Mouse (Mus musculus): ENCODE measurements around the gene Kdr. TPM values are rescaled to one million over a fixed set of nuclear protein-coding genes. Genes with fewer than 3 reads are reported as not detected.
A peak's percentile ranks its signal among the peaks of the same experiment; 100 is the strongest.

Kdr gene
- total RNA-seq, 2 experiments from 2014 or later: 11.8 to 16.9 TPM

- no peak for TF ChIP-seq CTCF (IDR thresholded peaks at IDR 0.05)
- Histone ChIP-seq H3K27ac (no peak overlapping the region), H3K4me3 (no peak overlapping the region)
- no peak for DNase-seq
- intact Hi-C loops (cut with DNase I): no loop called here
Measured at GRCm38 (mm10) chr5:75980521-75981311, 2.5 kb upstream of the Kdr start.

- peak overlapping the region; percentile 75 for H3K4me3 ChIP-seq
- DNase-seq: no peak
- no peak for TF ChIP-seq CTCF (IDR thresholded peaks at IDR 0.05)
- peak overlapping the region; percentile 79 for H3K27ac ChIP-seq
- intact Hi-C loops (cut with DNase I): loop anchor here (5.0 kb wide), 1 partner anchor 107 kb away; no protein-coding TSS in a partner anchor
Measured at GRCm38 (mm10) chr5:75979108-75979507, 850 bp upstream of the Kdr start.

GRCm38 (mm10) chr5:75977441-75978373 is 551 bp downstream of the Kdr start:
- H3K4me3 ChIP-seq: peak overlapping the region; percentile 75
- DNase-seq: peak; percentile 54
- peak overlapping the region; percentile 88 for H3K27ac ChIP-seq
- no peak for TF ChIP-seq CTCF (IDR thresholded peaks at IDR 0.05)
- intact Hi-C loops (cut with DNase I): loop anchor here (1.0 to 5.0 kb wide), 2 partner anchors 37 to 105 kb away; no protein-coding TSS in a partner anchor

DNA sequence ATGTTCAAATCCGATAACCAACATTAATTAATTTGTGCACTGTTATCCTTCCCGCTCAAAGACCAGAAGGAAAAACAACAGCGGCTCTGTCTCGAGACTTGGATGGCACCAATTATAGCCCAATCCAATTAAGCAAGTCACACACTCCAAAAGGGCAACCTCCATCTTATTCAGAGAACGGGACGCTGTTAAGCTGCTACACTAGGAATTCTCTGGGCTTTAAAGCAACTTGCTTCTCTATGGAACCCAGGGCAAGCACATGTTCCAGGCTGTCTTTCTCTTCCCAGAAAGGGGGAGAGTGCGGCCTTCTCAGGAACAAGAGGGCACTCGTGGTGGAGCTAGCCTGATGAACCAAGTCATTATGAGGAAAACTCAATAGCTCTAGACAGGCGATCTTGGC is 1.6 kb downstream of the Kdr start:
- Histone ChIP-seq H3K4me3 (peak overlapping the region; percentile 75), H3K27ac (peak overlapping the region; percentile 88)
- TF ChIP-seq CTCF (IDR thresholded peaks at IDR 0.05): no peak
- intact Hi-C loops (cut with DNase I): loop anchor here (1.0 to 5.0 kb wide), 2 partner anchors 38 to 104 kb away; no protein-coding TSS in a partner anchor
- DNase-seq: no peak

DNA sequence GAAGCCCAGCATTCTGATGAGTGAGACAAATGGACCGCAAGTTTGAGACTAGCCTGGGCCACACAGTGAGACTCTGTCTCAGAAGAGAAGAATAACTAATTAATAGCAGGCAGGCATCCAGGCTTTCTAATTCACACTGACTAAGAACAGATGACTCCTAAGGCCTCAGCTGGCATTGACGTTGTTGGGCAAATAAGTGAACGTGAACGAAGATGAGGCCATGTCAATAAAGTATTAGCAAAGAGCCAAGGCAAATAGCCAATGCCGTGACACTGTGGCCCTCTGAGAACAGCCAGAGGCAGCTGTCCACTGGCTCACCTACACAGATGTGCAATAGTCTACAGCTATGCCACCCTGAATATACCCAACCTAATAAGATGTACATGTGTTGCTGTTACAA is 2.9 kb downstream of the Kdr start:
- H3K27ac ChIP-seq: peak overlapping the region; percentile 88
- intact Hi-C loops (cut with DNase I): loop anchor here (5.0 kb wide), 1 partner anchor 103 kb away; no protein-coding TSS in a partner anchor
- no peak for TF ChIP-seq CTCF (IDR thresholded peaks at IDR 0.05)
- no peak for DNase-seq
- peak overlapping the region; percentile 75 for H3K4me3 ChIP-seq

- no peak for TF ChIP-seq CTCF (IDR thresholded peaks at IDR 0.05)
- intact Hi-C loops (cut with DNase I): loop anchor here (5.0 kb wide), 1 partner anchor 102 kb away; no protein-coding TSS in a partner anchor
- DNase-seq: no peak
- H3K27ac ChIP-seq: peak overlapping the region; percentile 88
- H3K4me3 ChIP-seq: peak overlapping the region; percentile 75
Measured at GRCm38 (mm10) chr5:75974543-75975130, 3.6 kb downstream of the Kdr start.

DNA sequence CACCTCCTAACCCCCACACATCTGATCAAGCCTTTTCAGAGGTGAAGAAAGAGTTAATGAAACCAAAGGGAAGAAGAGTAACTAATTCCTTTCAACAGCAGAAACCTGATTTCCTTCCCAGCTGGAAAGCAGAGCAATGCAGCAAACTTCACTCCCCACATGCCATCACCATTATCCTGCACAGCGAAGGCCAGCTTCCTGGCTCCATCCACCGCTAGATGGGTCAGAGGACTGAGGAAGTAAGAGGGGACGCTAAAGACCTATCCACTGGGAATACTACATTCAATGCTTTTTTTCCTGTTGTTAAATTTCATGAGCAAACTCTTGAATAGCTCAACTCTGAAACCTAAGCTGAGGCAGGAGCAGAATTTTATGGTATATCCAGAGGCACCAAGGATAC is 8.4 kb downstream of the Kdr start:
- H3K27ac ChIP-seq: peak overlapping the region; percentile 46
- TF ChIP-seq CTCF (IDR thresholded peaks at IDR 0.05): no peak
- intact Hi-C loops (cut with DNase I): no loop called here
- DNase-seq: no peak
- peak overlapping the region; percentile 34; the same call in 1 of the 2 replicates for H3K4me3 ChIP-seq

DNA sequence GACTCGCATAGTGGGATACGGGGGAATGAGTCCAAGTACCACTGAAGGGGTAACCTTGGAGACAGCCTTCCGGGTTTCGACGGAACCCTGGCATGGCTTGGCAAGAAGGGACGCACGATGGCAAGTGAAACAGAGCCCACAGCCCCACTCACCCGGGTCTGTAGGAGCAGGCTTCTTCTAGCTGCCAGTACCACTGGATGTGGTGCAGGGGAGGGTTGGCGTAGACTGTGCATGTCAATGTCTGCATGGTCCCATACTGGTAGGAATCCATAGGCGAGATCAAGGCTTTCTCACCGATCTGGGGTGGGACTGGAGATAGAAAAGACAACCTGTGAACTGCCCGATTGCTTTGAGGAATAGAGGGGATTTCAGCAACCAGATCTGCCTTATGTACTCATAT is 15.7 kb downstream of the Kdr start:
- DNase-seq: no peak
- no peak for TF ChIP-seq CTCF (IDR thresholded peaks at IDR 0.05)
- peak overlapping the region; percentile 63 for H3K27ac ChIP-seq
- intact Hi-C loops (cut with DNase I): no loop called here
- no peak overlapping the region for H3K4me3 ChIP-seq

DNA sequence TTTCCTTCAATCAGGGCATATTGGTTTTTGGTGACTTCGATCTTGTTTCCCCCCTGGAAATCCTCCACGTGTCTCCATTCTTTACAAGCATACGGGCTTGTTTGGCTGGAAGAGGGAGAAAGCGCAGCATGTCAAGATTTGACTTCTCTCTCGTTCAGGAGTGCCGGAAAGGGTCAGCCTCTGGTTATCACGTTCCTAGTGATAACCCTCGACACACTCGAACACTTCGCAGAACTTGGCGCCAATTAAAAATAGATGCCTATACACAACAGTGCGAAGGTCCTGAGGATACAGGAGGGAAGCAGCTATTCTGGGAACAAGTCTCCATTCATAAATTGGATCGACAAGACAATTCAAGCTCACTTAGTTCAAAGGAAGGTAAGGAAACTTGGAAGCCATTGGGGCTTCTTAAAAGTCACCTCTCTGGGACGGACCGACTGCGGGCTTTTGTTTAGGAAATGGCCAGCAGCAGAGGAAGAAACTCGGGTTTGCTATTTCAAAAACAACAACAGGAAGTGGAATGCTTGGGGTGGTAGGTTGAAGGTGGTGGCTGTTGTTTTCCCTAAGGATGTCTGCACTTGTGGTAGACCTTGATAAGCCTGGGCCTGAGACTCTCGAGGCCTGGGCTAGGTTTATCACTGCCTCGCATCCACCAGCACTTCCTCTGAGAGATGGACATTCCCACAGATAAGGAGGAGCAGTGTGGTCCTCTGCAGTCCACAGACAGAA is 16.4 kb downstream of the Kdr start:
- DNase-seq: no peak
- TF ChIP-seq CTCF (IDR thresholded peaks at IDR 0.05): no peak
- intact Hi-C loops (cut with DNase I): no loop called here
- H3K4me3 ChIP-seq: no peak overlapping the region; the same call in 1 of the 2 replicates
- H3K27ac ChIP-seq: peak overlapping the region; percentile 63; the same call in 1 of the 2 replicates

- no peak for TF ChIP-seq CTCF (IDR thresholded peaks at IDR 0.05)
- no peak overlapping the region for H3K4me3 ChIP-seq
- H3K27ac ChIP-seq: no peak overlapping the region
- intact Hi-C loops (cut with DNase I): no loop called here
- DNase-seq: no peak
Measured at GRCm38 (mm10) chr5:75959809-75960208, 18.4 kb downstream of the Kdr start.

DNA sequence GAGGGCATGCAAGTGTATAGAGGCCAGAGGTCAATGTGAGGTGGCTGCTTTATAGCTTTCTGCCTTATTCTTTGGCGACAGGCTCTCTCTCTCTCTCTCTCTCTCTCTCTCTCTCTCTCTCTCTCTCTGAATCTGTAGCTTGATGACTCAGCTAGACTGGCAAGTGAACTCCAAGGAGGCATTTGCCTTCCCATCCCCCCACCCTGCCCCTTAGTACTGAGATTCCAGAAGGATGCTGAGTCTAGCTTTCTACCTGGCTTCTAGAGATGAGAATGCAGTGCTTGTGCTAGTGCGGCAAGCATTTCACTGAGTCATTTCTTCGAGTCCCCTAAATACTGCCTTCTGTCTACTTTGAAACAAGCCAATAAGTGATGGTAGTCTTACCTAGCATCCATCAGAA is 21.7 kb downstream of the Kdr start:
- no peak overlapping the region for H3K4me3 ChIP-seq
- no peak for TF ChIP-seq CTCF (IDR thresholded peaks at IDR 0.05)
- H3K27ac ChIP-seq: no peak overlapping the region
- intact Hi-C loops (cut with DNase I): no loop called here
- no peak for DNase-seq

GRCm38 (mm10) chr5:75955876-75956275 is 22.4 kb downstream of the Kdr start:
- Histone ChIP-seq H3K27ac (no peak overlapping the region), H3K4me3 (no peak overlapping the region)
- no peak for DNase-seq
- TF ChIP-seq CTCF (IDR thresholded peaks at IDR 0.05): no peak
- intact Hi-C loops (cut with DNase I): no loop called here

All from gastrocnemius, adult 2 months (tissue).